Mouse (Mus musculus) cerebellum, adult 11 months (tissue): Measurements from ENCODE around the gene Chd2.

Experiments used
- DNase-seq: peaks from one replicate; pipeline ENCODE4 v3.0.0; 2022

Gene Chd2

GRCm38 (mm10) chr7:73560811-73561210 is 19.2 kb upstream of the Chd2 start:
- no peak for DNase-seq

GRCm38 (mm10) chr7:73559853-73560190 is 18.2 kb upstream of the Chd2 start:
- DNase-seq: no peak

DNA sequence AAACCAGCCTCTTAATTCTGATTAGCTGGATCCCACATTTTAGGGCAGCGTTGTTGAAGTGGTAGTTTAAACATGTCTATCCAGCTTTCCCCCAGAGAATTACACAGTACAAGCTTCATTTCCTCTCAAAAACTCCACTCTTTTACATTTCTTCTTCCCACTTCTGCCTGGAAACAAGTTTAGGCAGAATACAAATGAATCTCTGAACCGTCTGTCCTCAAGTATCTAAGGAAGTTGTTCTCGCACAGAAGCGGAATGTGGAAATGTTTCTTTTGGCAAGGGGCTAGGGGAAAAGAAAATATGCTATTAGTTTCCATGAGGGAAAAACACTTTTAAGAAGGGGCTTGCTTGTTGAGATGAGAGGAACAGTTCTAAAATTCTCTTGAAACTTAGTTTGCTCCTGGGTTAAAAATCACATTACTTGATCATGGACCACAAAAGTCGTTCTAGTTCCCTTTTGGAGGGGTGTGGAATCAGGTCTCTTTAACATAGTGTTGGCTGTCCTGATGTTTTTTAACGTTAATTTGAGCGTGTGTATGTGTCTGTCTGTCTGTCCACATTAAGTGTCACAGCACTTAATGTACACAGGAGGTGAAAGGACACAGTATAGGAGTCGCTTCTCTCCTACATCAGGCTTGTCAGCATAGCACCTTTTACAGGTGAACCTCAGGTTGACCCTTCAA is 17.7 kb upstream of the Chd2 start:
- no peak for DNase-seq

DNA sequence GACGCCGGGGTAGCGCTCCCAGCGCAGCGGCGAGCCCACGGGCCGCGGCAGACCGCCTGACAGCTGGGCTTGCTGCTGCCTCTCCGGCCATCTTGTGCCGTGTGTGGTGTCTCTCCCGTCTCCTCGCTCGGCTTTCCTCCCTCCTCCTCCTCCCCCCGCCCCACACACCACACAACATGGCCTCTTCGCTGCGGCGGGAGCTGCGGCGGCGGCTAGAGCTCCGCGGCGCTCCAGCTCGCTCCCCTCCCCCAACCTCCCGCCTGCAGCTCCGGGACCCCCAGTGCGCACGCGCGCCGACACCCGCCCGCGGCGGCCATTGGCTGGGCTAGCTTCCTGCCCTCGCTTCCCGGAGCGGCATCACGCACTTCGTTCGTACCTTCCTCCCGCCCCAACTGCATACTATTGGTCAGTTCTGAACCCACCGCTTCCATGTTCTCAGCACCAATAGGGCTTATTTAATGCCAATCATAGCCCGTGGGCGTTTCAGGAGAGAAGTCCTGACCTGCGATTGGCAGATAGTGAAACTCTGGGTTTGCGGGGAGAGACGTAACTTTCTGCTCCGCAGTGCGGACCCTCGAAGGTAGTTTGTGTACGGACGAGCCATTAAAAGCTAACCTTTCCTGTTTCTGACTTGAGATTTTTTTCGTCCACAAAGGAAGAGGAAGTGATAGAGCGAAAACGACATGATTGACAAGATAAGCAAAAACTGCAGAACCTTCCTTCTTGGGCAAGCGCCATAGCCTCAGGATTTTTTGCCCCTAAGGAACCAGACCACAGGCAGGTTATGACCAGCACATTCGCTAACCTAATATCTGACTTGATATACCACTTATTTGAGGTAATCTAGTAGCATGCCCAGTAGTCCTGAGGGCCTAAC is 16.9 kb upstream of the Chd2 start:
- DNase-seq: peak; percentile 99

- DNase-seq: peak; percentile 62
Measured at GRCm38 (mm10) chr7:73557671-73558265, 16.1 kb upstream of the Chd2 start.

DNA sequence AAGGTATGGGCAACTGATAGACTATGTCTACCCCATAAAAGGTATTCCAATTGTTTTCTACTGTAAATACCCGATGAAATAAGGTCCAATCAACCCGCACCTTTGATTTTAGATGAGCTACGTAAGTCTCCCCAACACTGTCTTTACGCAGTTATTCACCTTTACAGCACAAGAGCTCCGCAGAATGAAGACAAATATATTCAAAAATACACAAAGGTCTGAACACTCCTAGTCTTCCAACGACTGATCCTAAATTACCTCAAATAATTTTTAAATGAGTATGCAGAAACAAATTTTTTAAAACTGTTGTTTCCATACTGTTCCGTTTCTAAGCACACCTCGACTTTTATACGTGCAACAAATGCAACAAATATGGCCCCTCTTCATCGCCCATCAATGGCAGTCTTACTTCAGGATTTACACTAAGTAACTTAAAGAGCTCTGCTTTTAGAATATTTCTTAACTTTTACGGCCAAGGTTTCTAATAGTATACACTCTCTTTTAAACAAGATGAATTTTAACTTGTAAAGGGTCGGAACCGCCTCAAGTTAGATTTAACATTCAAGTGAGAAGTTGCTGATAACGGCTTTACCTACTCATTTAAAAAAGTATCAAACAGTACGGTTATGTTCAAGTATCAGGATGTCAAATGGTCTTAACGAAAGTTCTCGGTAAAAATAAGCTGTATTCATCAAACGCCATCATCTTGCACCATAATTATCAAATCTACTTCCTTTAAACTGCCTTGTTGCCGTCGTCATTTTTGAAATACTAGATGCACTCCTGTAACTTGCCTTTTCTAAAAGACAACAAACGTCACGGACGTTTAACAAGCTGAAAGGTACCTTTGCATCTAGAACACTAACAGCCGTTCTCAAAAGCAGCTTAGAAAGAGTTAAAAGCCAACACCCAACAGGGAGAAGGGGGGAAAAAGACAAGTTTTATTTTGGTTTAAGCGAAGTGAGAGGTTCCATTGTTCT is 15.3 kb upstream of the Chd2 start:
- no peak for DNase-seq

DNA sequence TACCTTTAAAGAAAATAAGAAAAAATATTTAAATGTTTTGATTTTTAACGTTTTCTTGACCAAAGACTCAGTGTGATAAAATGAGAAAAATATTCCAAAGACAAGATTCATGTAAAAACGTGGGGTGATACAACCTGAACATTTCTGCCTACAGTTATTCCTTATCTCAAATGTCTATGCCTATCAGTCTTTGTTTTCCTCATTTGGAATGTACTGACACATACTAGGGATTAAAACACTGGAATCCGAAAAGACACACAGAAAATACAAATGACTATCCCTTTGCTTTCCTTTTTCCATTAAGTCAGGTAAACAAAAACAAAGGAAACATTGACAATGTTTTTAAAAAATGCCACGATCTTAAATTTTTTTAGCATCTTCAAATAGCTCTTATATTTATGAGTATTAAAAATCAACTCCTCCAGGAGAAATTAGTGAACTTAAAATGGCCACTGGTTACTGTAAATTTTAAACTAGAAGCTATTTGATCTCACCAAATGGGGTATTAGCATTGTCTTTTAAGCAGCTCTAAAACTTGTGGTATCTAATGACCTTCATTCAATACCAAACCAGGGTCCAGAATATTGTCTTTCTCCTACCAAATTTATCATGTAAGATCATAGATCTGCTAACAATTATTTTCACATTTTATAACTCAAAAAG is 14.4 kb upstream of the Chd2 start:
- no peak for DNase-seq

DNA sequence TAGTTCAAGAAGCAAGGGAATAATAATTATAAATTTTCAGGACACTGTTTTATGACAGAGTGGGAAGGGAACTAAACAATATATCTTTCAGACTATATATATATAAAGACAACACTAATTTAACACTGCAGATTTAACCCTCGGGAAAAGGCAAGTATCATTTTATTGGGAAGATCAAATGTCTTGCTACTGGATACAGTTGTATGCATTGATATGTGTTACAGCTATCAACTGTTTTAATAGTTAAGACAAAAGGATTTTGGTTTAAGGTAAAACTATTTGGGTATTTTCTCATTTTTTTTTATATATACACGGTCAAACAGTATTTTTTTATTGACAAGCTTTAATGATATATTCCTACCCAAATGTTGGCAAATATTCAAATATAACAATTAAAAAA is 13.2 kb upstream of the Chd2 start:
- no peak for DNase-seq

- DNase-seq: no peak
Measured at GRCm38 (mm10) chr7:73553160-73553559, 11.5 kb upstream of the Chd2 start.

GRCm38 (mm10) chr7:73552054-73552750 is 10.6 kb upstream of the Chd2 start:
- no peak for DNase-seq

- no peak for DNase-seq
Measured at GRCm38 (mm10) chr7:73551370-73551769, 9.7 kb upstream of the Chd2 start.

- no peak for DNase-seq
Measured at GRCm38 (mm10) chr7:73548051-73548450, 6.4 kb upstream of the Chd2 start.

- DNase-seq: no peak
Measured at GRCm38 (mm10) chr7:73546561-73547510, 5.2 kb upstream of the Chd2 start.

DNA sequence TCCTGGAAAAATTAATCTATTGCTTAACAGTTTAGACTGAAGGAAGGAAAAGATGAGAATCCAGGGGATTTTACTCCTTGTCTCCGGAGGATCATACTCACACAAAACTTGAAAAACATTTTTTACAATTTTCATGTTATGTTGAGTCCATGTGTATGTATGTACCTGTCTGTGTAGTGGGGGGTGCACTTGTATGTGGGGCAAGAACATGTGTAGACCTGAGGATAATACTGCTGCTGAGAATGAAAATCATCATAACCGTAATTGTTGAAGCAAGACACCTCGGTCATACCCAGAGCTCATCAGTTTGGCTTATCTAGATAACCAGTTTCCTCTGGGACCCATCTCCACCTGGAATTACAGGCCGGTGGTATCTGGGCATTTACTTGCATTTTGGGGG is 3.4 kb upstream of the Chd2 start:
- no peak for DNase-seq

DNA sequence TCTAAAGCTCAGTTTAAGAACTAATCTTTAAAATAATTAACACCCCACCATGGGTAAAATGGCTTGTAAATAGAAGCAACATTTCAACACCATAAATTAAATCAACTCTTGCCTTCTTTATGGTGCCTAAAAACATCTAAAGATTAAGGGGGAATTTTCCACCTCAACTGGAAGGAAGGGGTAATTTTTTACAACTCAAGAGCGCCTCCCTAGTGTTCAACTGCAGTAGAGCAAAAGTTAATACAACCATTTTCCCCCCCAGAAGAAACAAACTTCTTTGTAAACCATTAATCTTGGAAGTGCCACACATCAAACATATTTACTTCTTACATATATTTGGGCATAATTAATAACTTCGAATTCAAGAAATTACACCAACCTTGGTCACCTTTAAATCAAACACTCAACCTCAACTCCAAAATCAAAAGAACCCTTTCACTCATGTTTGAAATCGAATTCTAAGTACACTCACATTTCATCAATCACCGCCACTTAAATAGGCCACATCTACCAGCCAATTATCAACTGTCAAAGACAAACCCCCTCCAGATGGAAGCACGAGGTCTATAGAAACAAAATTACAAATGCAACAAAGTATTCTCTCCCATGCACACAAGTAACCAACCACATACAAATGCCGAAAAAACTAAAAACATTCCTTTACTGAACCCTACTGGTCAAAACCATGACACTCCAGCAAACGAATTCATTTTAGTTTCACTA is 662 bp upstream of the Chd2 start:
- DNase-seq: no peak

- DNase-seq: no peak
Measured at GRCm38 (mm10) chr7:73541079-73541390, 595 bp downstream of the Chd2 start.

DNA sequence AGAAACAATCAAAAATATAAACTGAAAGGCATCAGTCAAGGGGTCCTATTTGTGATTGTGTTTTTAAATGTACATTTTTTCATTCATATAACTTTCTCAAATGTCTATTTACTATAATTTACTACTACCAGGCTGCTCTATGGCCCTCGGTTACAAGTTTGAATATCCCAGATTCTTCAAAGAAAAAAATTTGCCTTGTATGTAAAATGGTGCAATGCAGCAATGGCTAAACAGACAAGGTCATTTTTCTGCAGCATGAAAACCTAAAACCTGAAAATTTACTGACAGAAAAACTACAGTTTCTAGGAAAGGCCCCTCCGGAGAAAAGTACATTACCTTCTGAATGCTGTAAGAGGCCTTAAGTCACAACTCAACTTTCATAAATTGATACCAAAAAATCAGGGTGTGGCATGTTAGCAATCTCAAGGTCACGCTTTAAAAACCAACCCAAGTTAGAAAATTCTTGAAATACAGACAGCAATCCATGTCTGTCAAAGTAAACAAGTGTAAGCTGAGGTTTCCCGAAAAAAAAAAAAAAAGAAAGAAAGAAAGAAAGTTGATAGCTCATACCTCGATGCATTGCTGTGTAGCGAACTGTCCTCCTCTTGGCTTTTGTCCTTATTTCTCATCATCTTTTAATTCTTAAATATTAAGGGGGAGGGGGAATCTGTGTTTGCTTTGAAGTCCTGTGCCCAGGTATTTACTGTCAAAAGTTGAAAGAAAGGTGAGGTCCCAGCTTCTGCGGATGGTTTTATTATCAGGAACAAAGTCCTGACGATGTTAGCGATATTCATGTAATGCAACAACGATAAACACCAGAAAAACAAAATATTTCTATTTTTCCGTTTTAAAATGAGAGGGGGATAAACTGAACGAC is 1.2 kb downstream of the Chd2 start:
- DNase-seq: no peak

DNA sequence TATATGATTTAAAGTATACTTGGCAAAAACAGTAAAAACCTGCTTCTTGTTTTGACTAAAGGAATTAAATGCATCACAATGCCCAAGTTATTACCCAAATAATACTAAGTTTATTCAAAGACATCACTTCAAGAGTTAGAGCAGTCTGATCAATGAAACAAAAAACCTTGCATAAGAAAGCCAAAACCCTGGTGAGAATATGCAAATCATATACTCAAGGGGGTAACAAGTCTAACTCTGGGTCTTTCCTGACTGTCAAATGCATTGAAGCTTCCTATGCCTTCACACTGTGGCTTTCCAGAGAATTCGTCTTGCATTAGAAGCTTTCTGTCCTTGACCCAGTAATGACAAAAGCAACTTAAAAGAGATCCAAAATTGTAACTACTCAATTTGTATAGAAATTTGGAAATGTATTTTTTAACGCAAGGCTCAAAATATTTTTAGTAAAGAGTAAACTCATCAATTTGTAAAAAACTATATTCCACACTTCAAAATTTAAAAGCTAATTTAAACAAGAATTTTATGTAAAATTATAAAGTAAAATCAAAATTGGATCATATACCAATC is 2.4 kb downstream of the Chd2 start:
- DNase-seq: no peak
